Mouse (Mus musculus) liver, adult 2 months (tissue): ENCODE results near the gene Bcl9.

Source experiments
- CTCF ChIP-seq: fragments of 200-500 bp; IDR thresholded peaks from 2 replicates; pipeline ENCODE4 v1.5.1; 2011; ENCODE audit warnings: low read depth, low read length, control low read depth
- POLR2A ChIP-seq: fragments of 200-500 bp; IDR thresholded peaks from 2 replicates; pipeline ENCODE4 v1.6.1; 2011; ENCODE audit warnings: low read length, control low read depth; ENCODE audit not compliant: insufficient read depth; ENCODE audit errors: extremely low read depth

GRCm38 (mm10) chr3:97254861-97255465, 42.8 kb downstream of the Bcl9 start:
- TF ChIP-seq CTCF (no peak), POLR2A (no peak)
